Mouse (Mus musculus): ENCODE results near the gene Pip5kl1.
A peak's percentile ranks its signal among the peaks of the same experiment; 100 is the strongest.

The Pip5kl1 gene

DNA sequence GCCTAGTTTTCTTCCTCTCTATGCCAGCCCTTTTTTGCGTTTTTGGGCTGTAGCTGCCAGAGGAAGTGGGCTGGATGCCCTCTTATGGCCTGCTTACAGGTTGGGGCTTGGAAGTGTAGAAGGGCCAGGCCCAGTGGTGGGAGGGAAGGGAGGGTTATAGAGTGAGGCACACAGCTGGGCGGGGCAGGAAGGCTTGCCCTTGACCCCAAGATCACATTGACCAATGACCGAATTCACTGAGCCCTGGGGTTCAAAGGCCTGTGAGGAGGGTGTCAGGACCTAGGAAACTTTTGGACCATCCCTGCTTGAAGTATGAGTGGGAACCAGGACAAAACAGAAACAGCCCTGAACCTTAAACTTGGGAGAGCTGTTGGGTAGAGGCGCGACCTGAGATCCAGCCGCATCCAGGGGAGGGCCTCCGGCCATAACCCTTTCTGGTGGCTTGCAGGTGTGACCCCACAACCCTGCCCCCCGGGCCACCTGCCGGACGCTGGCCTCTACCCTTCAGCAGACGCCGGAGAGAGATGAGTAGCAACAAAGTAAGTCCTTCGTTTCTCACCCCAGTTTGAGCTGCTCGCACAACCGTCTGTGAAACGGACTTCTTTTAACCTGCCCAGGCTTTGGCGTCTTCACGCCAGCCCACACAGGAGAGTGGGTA is 34.3 kb downstream of the Pip5kl1 start:
- no peak for DNase-seq (ENCODE audit: low read depth in 1 of 2, low spot score in 2 of 2)

GRCm38 (mm10) chr2:32610610-32611229 is 36.1 kb downstream of the Pip5kl1 start:
- no peak for DNase-seq (ENCODE audit: low read depth in 1 of 2, low spot score in 2 of 2)

DNA sequence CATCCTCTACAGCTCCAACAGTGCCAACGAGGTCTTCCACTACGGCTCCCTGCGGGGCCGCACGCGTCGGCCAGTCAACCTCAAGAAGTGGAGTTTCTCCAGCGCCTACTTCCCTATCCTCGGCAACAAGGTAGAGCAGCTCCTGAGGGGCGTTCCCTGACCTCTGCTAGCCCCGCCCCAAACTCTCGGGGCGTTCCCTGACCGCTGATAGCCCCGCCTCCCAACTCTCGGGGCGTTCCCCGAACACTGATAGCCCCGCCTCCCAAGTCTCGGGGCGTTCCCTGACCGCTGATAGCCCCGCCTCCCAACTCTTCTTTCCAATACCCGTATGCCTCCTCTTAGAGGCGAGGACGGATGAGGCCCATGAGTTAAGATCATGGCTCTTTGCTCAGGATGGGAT is 37.7 kb downstream of the Pip5kl1 start:
- no peak for DNase-seq (ENCODE audit: low read depth in 1 of 2, low spot score in 2 of 2)

GRCm38 (mm10) chr2:32617109-32617508 is 42.5 kb downstream of the Pip5kl1 start:
- DNase-seq (ENCODE audit: low read depth in 1 of 2, low spot score in 2 of 2), result no peak

GRCm38 (mm10) chr2:32617601-32618000 is 43.0 kb downstream of the Pip5kl1 start:
- DNase-seq (ENCODE audit: low read depth in 1 of 2, low spot score in 2 of 2), result no peak

- DNase-seq (ENCODE audit: low read depth in 1 of 2, low spot score in 2 of 2), result no peak
Observed at GRCm38 (mm10) chr2:32618051-32618450, 43.5 kb downstream of the Pip5kl1 start.

GRCm38 (mm10) chr2:32620682-32621516 is 46.3 kb downstream of the Pip5kl1 start:
- DNase-seq (ENCODE audit: low read depth in 1 of 2, low spot score in 2 of 2), result no peak

GRCm38 (mm10) chr2:32621517-32621859 is 46.9 kb downstream of the Pip5kl1 start, which contains the start of gene Ak1:
TSS of gene Ak1 (plus strand) at chr2:32621758.
- no peak for DNase-seq (ENCODE audit: low read depth in 1 of 2, low spot score in 2 of 2)

DNA sequence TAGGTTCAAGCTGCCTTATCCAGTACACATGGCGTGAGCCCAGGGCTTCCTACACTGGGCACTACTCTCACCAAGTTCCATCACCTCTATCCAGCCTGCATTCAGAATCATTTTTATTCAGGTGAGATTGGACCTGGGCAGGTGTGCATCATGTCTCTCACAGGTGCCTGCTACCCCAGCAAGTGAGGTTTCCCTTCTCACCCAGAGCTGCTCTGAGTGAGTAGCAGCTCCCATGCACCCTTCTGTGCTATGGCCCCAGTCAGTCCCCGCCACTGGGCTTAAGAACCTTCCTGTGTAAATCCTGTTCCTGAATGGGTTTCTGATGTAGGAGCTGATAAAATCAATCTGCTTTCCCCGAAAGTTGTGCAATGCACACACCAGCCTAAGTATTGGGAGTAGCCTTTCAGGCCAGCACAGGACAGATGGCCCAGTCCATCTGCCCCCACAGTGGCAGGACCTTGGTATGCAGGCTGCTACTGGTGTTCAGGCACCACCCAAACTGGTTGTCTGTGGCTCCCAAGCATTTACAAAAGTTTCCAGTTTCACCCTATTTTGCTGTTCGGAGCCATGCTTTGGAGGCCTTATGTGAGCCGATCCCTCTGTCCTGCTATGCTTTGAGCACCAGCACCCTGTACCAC is 49.6 kb downstream of the Pip5kl1 start:
- no peak for DNase-seq (ENCODE audit: low read depth in 1 of 2, low spot score in 2 of 2)

- no peak for DNase-seq (ENCODE audit: low read depth in 1 of 2, low spot score in 2 of 2)
Observed at GRCm38 (mm10) chr2:32625212-32625872, 50.7 kb downstream of the Pip5kl1 start.

GRCm38 (mm10) chr2:32625873-32626694 is 51.5 kb downstream of the Pip5kl1 start:
- no peak for DNase-seq (ENCODE audit: low read depth in 1 of 2, low spot score in 2 of 2)

DNA sequence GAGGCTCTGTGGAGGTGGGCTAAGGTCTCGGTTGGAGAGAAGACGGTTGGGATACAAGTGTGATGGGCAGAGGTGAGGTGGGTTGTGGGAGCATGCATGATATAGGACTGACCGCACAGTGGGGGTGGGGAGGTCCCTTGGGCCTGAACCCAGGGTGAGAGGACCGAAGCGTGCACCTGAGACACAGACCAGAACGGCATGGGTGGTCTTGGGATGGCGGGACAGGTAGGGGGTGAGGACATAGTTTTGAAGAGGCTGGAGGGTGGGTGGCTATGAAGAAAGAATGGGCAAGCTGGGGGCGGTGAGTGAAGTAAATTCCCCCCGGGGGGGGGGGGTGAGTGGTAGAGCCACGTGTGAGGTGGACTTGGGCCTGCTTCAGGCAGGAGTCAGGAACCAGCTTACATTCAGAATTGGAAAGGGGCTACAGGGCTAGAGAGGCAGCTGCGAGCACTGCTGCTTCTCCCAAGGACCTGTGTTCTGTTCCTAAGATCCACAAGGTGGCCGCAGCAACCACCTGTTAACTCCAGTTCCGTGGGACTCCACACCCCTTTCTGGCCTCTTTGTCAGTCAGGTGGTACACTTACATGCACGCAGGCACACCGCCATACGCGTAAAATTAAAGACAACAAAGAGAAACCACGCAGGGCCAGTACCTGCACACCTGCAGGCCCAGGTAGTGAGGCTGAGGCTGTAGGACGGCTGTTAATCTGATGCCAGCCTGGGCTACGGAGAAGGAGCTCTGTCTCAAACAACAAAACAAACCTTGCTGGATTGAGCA is 52.9 kb downstream of the Pip5kl1 start:
- DNase-seq (ENCODE audit: low read depth in 1 of 2, low spot score in 2 of 2), result no peak

DNA sequence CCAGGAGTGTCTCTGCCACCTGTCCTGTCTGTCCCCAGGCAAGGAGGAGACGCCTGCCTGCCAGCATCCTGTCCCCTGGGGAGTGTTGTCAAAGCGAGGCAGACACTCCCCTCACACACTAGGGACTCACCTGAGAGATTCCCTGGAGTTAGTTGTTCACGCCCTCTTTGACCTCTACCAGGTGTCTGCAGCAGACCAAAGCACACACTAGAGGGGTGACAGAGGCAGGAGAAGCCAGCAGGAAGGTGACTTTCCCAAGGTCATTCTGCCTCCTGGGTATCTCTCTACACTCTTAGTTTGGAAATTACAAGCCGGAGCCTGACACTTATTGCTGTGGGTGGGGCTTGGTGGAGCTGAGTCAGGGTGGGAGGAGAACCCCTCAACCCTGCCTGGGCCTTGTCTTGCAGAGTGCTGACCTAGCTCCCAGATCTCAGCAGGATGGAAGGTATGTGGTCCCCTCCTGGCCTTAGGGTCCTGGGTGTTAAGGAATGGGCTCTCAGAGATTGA is 53.5 kb downstream of the Pip5kl1 start:
- no peak for DNase-seq (ENCODE audit: low read depth in 1 of 2, low spot score in 2 of 2)

GRCm38 (mm10) chr2:32628729-32629128 is 54.1 kb downstream of the Pip5kl1 start:
- DNase-seq (ENCODE audit: low read depth in 1 of 2, low spot score in 2 of 2), result no peak

DNA sequence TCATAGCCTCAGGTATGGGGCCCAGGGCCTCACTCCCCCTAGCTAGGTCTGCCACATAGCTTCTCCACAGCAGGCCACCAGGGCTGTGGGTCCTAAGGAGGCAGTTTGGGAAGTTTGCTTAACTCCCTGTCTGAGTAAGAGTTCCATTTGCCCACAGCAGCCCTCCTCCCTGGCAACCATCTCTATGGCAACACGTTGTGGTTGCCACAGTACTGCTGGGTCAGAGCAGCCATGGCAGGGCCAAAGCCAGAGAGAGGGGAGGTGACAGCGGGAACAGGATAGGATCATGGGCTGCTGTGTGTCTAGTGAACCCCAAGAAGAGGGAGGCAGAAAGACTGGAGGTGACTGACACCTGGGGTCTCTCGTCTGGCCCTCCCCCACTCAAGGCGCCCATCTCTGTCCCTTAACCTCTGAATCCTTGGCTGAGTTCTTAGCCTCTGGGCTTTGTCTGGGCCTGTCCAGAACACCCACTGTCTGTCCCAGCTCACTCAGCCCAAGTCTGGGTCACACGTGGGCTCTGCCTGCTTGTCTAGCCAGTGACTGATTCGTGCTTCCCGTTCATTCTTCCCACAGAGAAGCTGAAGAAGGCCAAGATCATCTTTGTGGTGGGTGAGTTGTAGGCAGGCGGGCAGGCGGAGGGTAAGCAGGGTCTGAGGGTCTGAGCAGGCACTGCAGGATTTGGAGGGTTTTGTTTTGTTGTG is 54.8 kb downstream of the Pip5kl1 start:
- no peak for DNase-seq (ENCODE audit: low read depth in 1 of 2, low spot score in 2 of 2)

DNA sequence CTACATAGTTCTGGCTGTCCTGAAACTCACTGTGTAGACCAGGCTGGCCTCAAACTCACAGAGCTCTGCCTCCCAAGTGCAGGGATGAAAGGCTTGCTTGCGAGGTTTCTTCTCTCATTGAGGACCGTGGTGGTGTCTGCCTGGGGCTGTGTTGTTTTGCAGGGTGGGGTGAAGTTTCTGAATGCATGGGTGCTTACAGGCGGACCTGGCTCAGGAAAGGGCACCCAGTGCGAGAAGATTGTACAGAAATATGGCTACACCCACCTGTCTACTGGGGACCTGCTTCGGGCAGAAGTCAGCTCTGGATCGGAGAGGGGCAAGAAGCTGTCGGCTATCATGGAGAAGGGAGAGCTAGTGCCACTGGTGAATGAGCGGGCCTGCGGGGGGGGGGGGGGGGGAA is 55.4 kb downstream of the Pip5kl1 start:
- DNase-seq (ENCODE audit: low read depth in 1 of 2, low spot score in 2 of 2), result no peak

DNA sequence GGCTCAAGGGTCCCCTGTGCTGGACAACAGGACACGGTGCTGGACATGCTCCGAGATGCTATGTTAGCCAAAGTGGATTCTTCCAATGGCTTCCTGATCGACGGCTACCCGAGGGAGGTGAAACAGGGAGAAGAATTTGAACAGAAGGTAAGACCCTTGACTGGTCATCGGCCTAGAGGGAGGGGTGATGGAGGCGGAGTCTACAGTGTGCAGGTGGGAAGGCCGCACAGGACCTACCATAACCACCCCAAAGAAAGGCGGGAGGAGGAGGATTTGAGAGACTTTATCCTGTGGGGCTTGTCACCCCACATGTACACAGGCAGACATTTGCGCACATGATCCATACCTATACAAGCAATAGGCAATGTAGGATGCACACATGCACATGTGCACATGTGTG is 56.4 kb downstream of the Pip5kl1 start:
- DNase-seq (ENCODE audit: low read depth in 1 of 2, low spot score in 2 of 2), result no peak

- DNase-seq (ENCODE audit: low read depth in 1 of 2, low spot score in 2 of 2), result peak; percentile 58 to 69
Observed at GRCm38 (mm10) chr2:32631737-32632394, 57.3 kb downstream of the Pip5kl1 start.
